Mouse (Mus musculus) retina, embryonic 14.5 days (tissue): ENCODE results near the gene Bmp8a.
"Not testable (repeated sequence)": the region's sequence is repeated elsewhere in the genome, so short reads cannot be mapped to it uniquely, and the experiment has no call there.

ENCODE experiments used
- DNase-seq: peaks from one replicate; pipeline ENCODE4 v3.0.0-alpha.2; 2015; ENCODE audit warnings: low spot score

Gene Bmp8a

DNA sequence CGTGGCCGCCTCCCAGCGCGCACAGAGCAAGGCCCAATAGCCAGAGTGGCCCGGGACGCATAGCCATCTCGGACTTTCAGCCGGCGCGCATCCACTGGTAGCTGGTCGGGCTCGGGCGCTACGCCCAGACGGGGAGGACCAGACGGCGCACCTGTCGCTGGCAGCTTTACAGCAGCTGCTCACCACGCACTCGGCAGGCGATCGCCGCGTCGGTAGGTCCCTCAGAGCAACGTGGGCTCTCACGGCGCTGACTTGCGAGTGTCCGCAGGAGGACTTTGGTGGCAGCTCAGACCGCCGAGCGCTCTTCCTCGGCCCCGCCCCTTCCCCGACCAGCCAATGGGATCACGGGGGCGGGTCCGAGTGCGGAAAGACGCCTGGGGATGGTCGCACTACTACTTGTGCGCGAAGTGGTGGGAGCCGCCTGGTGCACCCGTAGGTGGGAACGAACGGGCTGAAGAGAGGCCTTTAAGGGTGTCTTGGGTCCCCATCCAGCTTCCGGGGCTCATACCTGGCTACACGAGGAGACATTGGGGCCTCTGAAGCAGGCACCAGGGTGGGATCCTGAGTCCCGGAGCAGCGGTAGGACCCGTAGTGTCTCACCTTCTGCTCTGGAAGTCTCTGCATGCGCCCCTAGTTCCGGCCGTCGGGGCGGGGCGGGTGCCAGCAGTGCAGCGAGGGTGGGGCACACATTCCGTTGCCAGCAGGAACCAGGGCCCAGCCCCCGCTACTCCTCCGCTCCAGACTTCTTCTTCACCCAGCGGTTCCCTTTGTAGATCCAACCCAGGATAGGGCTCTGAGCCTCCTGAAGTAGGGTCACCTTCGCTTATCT lies at the start of gene Bmp8a:
Bmp8a (minus strand) TSS at position 611 of the 829 bp plus-strand sequence.
- peak; percentile 84 for DNase-seq

DNA sequence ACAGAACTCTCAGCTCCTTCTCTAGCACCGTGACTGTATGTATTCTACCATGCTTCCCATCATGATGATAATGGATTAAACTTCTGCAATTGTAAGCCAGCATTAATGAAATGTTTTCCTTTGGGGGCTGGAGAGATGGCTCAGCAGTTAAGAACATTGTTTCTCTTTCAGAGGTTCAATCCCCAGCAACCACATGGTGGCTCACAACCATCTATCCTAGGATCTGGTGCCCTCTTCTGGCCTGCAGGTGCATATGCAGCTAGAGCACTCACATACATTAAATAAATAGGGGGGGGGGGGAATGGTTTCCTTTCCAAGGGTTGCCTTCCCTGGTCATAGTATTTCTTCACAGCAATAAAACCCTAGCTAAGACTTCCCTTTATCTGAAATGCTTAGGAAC lies 49.1 kb upstream of the Bmp8a start:
- peak; percentile 25 for DNase-seq

DNA sequence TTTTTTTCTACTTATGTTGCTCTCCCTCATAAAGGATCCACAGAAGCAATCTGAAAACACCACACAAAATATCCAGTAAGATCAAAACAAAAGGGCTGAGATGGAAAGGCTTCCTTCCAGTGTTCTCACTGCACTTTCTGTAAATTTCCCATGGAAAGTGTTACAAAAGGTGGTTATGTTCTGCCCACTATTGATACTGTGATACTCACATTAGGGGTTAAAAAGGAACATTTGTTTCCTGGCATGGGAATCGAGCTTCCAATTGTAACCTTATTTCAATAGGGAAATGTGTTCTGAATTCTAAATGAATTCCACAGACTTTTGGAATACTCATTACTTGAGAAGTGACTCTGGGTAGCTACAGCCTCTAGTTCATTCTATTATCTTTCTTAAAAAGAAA lies 42.0 kb upstream of the Bmp8a start:
- DNase-seq, result no peak

DNA sequence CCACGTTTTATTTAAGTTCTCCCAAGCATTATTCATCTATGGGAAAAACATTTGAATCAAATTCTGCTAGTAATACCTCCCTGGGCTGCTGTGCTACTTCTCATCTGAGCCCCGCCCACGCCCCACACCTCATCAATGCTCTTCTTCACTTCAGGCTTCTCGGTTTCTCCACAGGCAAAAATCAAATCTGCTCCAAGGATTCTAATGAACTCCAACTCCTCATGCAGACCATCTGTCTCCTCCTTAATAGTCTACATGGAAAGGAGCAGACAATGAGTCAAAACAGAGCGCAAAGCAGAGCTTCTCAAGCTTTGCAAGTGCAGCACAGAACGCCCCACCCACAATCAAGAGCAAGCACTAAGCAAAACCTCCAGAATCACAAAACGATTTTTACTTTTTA lies 40.1 kb upstream of the Bmp8a start:
- no peak for DNase-seq

DNA sequence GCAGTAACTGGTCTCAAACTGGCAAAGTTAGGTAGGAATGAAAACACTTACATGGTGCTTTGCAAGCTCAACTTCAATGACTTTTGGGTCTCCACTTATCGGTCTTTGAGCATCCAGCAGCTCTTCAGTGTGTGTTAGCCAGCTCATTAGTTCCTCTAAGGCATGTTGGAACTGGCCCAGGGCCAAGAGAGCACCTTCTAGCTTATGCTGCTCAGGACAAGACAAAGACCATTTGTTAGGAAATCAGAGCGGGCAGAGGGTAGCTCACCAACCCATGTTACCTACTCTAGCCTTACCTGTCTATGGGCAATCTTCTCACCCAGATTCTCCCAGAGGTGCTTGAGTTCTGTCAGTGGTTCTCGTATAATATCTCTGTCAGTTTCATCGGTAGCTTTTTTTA lies 39.0 kb upstream of the Bmp8a start:
- no peak for DNase-seq

DNA sequence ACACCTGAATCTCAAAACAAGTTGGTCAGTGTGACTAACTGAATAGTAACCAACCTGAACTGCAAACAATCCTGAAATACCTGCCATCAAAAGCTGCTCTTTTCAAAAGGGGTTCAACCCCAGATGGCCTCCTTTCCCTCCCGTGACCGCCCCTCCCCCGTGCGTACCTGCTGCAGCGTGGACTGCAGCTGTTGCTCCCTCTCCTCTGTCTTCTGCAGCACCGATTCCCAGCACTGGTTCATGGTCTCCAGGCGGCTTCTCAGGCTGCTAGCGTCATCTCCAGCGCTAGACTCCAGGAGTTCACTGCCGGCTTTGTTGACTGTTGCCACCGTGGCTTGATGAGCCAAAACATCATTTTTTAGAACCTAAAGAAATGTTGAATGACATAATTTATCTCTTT lies 38.5 kb upstream of the Bmp8a start:
- no peak for DNase-seq

DNA sequence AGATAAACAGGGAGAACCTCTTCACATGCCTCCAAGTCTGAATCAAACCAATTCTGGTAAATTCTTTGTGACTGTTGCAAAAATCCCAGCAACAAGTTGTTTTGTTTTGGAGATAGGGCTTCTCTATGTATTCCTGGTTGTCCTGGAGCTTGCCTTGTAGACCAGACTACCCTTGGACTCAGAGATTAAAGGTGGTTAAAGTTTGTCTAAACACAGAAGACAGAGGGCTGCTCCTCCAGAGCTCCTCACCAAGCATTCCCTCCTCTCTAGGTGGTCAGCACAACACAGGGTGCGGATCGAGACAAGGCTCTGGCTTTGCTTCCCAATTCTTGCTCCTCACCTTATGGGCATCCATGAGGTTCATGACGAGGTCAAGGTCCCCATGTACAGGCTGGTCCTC lies 33.0 kb upstream of the Bmp8a start:
- no peak for DNase-seq

DNA sequence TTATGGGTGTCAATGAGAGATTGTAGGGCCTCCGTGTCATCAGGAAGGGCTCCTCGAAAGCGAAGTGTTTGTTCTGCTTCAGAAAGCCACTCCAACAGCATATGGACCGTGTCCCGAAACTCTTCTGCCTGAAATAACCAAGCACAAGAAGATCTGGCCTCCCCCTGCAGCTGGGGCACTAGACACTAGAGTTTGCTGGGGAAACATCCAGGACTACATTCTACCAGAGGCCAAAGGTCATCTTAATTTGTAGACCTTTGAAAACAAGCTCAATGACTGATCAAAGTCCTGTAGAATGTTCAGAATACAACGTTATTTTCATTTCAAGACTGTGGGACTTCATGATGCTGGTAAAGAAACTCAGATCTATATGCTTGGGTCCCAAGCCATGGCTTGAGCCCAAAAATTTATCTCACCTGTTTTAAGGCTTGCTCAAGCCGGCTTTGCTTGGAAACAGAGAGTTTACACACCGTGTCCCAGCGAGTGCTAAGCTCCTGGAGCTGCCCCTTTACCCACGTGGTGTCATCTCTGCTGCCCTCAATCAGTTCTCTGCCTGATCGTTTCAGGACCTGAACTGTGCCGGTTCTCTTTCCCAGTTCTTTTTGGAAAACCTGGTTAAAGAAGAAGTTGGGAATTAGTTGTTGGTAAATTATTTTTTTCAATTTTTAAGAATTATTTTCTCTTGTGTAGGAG lies 31.4 kb upstream of the Bmp8a start:
- no peak for DNase-seq

DNA sequence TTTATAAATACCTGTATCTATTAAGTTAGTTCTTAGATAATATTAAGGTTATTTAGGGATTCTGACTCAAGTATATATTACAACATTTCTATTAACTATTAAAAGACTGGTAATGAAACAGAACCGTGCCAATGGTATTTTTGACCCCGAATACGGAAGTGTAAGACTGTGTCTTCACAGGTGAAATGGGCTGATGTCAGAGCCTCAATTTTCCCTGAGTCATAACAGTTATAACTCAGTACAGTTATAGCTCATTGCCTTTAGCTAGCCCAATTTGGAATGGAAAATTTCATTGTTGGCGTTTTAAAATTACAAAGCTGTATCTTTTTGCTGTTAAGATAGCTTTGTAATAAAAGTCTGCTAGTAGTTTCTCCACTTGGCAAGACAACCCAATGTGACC lies 20.5 kb upstream of the Bmp8a start:
- DNase-seq, result no peak

DNA sequence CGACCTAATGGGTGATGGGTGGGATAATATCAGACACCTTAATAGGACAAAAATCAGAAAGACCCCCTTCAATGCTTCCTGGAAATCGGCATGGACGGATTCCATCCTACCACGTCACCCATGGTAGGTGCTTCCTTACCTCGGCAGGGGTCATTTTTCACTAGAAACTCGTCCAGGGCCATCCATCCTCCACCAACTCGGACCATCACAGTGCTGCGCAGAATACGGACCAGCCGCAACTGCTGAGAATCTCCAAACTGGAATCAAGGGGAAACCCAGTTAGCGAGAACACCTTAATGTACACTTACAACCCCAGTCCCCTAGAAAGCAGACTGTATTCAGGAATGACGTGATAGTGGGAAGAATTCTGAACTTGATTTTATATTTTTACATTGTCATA lies 17.7 kb upstream of the Bmp8a start:
- no peak for DNase-seq

DNA sequence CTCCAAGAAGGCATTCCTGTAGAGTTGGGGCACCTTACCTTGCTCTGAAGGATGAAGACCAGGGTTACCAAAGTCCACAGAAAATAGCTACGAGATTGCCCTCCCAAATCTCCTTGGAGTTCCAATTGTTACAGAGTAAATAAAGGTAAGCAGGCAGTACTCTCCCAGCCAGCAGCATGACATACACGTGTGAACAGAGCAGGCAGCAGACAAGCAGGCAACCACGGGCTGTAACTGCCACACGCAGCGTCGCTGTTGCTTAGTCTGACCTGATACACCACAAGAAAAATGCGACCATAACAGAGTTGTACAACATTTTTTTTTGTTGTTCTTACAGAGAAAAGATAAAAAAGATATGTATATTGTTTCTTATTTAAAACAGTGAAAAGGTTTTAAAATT lies 15.6 kb upstream of the Bmp8a start:
- no peak for DNase-seq

DNA sequence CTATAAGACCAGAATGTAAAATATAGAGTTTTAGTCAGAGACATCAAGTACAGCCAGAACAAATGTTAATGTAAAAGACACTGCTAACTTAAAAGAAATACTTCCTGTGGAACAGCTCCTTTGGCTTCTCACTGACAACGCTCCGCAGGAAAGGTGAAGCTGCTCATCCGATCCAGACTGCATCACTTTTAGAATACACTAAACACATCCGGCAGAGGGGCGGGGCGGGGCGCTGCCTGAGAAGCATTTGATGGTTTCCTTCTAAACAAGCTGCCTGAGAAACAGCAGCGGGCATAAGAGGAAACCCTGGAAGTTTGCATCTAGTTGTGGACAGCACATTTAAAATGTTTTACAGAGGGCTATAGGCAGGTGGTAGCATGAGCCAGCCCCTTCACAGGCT lies 12.9 kb upstream of the Bmp8a start:
- no peak for DNase-seq

DNA sequence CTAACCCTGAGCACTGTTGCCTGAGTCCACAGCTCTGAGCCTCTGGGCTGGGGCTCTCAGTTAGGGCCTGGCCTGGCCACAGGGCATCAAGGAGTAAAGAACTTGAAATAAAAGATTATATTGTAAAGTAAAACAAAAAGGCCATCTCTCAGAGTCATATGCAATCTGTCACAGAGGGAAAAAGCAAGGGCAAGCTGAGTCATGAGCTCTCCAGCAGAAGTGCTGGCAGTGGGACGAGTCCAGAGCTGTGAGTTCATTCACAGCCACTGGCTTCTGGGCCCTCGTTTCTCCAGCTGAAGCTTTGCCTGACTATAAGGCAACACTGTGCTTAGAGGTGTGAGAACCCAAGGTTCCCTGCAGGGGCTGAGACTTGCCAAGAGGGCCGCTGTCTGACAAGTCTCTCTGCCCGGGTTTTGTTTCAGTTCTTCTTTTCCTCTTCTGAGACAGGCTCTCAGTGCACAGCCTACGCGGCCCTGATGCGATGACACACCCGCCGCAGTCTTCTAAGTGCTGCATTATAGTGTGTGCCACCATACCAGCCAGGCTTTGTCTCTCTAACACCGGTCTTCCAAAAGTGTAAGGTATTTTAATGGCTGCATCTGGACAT lies 10.3 kb upstream of the Bmp8a start:
- DNase-seq, result no peak

DNA sequence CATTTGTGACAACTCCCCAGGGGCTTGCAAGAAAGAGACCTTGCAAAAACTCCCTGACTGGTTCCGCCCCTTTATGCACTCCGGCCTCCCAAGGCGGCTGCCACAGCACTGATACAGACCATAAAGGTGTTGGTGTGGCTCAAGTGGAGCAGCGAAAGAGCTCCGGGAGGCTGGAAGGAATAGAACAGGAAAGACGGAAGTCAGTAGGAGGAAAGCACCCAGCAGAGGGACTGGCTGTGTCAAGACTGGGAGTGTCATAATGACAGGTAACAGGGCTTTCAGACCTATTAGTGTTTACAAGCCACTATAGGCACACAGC lies 378 bp upstream of the Bmp8a start:
- DNase-seq, result no peak

DNA sequence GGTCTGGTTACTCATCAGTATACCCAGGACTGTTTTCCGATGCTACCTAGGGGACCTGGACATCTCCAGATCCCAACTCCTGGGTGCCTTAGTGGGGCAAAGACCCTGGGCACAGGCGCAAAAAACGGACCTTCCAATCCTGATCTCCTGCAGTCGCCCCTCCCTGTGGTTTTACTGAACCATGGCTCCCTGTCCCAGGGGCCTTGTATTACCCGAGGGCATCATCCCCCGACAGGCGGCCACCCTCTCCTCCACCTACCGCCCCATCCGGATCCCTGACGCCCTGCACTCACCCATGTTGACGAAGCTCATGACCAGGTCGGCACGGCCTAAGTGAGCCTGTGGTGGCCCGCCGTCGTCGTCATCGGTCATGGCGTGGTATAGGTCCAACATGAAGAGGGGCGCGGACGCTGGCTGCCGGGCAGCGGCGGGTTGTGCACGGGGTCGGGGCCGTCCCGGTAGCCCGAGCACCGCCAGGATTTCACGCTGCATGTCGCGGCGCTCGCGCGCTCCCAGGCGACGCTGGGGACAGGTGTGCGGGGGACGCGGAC lies 886 bp downstream of the Bmp8a start:
- peak; percentile 20 for DNase-seq

DNA sequence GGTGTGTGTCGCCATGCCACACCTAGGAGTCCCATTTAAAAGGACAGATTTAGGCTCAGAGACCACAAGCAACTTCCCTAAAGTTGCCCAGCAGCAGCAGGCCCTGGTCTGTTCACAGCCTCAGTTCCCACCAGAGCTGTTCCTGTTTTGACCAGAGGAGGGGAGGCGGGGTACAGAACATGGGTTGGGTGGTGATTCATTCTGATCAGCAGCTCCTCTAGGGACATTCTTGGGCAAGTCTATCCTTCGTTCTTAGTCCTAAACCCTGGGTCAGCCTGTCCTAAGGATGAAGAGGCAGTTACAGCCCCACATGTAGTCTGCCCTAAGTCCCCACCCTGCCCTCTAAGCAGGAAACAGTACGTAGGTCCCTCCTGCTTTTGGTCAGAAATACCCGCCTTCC lies 2.8 kb downstream of the Bmp8a start:
- DNase-seq, result no peak

DNA sequence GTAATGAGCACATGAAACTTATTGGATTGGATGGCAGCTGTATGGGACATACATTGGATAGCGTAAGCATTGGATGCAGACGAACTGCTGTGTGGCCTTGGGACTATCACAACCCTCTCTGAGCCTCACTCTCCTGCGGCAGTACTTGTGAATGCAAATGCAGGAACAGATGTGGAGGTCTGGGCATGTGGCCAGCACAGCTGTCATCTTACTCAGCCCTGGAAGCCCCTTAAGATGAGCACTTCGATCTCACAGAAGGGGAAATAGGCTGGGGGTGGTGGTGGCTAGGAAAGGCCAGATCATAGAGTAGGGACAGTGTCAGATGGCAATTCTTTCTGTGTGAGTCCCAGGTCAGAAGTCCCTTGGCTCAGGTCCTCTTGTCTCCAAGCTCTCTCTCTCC lies 5.4 kb downstream of the Bmp8a start:
- DNase-seq, result no peak

DNA sequence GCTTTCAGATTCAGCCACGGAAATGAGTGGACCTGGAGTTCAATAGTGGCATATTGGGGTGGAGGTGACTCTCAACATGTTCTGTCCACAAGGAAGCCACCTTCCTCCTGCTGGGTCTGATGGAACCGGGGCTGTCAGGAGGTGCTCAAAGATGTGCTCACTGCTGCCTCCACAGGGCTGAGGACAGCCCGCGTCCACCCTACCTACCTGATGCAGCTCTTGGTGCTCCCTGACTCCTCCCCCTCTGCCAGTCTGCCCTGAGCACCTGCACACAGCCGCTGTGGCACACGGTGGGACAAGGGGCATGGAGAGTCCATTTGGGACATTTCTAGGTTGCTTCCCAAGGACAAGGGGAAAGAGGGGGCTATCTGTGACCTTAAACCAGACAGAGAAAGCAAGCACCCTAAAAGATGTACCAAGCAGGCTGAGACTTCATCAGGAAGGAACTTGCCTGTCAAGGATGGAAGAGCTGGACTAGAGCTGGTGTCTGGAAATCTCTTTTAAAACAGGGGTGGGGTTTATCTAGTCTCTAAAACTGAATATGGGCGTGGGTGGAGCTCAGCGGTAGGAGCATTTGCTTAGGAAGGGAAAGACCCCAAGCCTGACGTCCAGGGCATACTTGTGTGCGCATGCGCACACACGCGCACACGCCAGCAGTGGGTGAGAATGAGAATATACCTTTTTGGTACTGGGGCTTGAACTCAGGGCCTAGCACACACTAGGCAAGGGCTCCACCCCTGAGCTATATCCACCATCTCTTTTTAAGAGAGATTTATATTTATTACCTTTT lies 7.1 kb downstream of the Bmp8a start:
- DNase-seq, result no peak

DNA sequence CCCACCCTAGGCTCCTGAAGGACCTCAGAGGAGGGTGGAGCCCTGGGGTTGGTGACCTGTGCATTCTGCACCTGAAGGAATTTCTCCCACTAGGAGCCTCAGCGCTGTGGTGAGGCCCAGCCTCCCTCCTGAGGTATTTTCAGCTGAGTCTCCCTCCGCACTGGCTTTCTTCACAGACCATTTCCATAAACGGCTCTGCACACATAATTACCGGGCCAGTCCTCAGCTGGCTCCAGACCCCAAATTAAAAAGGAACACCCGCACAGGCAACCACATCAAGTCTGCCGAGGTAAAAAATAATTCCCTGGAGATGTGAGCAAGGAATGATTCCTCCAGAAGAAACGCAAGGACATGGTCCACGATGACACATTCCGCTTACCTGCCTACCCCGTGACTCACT lies 7.8 kb downstream of the Bmp8a start:
- DNase-seq, result not testable (repeated sequence)

DNA sequence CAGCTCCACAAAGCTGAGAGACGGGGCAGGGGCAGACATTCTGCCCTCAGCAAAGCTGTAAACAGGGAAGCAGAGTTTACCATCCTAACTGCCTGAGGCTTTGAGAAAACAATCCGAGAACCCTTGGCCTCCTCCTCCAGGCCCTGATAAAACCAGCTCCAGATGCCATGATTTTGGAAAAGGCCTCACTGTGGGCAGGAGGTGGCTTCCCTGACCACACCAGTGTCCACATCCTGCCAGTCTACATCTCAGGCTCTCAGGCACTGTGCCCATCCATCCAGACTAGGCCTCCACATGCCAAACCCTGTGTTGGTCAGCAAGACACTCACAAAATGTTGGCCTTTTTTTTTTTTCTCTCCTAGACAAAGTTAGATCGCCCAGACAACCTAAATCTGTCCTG lies 8.9 kb downstream of the Bmp8a start:
- no peak for DNase-seq

DNA sequence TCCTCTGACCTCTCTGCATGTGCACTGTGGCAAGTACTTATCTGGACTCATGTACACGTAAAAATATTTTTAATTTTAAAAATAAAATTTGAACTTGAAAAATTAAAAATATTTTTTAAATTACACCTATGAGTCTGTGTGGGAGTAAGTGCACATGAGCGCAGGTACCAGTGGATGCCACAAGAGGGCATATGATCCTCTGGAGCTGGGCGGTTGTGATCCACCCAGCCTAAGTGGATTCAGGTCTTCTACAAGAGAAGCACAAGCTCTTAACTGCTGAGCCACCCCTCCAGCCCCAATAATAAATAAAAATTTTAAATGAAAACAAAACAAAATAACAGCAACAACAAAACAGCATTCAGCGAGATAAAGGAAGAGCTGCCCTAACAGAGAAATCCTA lies 9.9 kb downstream of the Bmp8a start:
- no peak for DNase-seq

DNA sequence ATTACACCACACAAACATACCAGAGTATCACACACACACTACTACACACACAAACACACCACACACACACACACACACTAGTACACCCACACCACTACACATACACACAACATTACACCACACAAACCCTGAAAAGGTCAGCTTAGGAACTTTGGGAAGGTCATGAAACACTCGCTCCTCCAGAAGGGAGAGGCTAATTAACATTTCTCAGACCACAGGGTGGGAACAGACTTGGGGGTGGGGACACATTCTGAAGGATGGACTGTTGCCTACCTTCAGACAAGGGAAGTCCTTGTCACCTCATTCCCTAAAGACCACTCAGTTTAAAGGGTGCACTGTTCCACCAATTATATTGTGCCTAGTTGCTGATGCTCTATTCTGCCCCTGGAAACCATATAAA lies 11.1 kb downstream of the Bmp8a start:
- not testable (repeated sequence) for DNase-seq
